Mouse (Mus musculus): ENCODE measurements around the gene Bcl2a1d. TPM values are rescaled to one million over a fixed set of nuclear protein-coding genes. Genes with fewer than 3 reads are reported as not detected.
"Not testable (repeated sequence)": the region's sequence is repeated elsewhere in the genome, so short reads cannot be mapped to it uniquely, and the experiment has no call there.

Bcl2a1d gene
- total RNA-seq (2017): 257 to 385 TPM (median 377 TPM) in 3 replicates

- peak; percentile 83 for ATAC-seq (replicated peaks; ENCODE audit: insufficient number of reproducible peaks, low FRiP score, low TSS enrichment, poor library complexity, severe bottlenecking)
These were observed at the start of gene Bcl2a1d for GRCm38 (mm10) chr9:88731728-88732127. Bcl2a1d (minus strand) TSS chr9:88731914.

- ATAC-seq (replicated peaks; ENCODE audit: insufficient number of reproducible peaks, low FRiP score, low TSS enrichment, poor library complexity, severe bottlenecking): not testable (repeated sequence)
These were observed 38.5 kb upstream of the Bcl2a1d start for GRCm38 (mm10) chr9:88770239-88770638.

GRCm38 (mm10) chr9:88769470-88769869 is 37.8 kb upstream of the Bcl2a1d start:
- peak; percentile 27; the same call in 1 of the 2 replicates for ATAC-seq (replicated peaks; ENCODE audit: insufficient number of reproducible peaks, low FRiP score, low TSS enrichment, poor library complexity, severe bottlenecking)

DNA sequence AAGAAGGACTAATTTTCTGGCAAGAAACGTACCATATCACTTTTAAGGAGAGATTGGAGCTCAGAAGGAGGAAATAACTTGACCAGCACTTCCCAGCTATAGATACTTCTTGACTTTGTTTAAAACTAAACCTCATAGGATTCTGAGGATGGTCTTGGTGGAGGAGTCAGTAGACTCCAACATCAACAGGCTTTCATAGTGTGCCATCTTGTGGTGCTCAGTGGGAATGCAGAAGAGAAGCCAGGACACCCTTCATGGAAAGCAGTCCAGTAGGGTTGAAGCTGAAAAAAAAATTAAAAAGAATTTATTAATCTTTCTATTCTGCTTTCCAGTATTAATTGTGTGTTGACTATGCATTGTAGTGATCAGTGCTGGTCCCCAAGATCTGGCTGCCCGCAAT is 15.0 kb upstream of the Bcl2a1d start:
- ATAC-seq (replicated peaks; ENCODE audit: insufficient number of reproducible peaks, low FRiP score, low TSS enrichment, poor library complexity, severe bottlenecking): peak; percentile 88

DNA sequence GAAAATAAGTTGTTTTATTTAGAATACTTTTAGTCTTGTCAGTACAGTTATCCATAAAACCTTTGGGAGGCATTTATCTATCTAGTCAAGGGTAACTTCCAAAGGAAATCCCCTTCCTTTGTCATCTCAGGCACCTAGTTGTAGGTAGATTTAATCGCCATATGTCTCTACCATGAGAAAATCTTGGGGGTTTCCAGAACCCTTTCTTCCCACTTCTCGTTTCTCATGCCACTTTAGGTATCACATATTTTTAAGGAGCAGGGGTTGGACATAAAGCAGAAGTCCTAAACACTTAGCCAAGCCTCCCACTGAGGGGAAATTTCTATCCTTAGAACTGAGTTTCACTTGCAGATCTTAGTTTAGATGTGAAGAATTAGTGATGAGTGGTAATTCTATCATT is 14.3 kb upstream of the Bcl2a1d start:
- peak; percentile 59; the same call in 1 of the 2 replicates for ATAC-seq (replicated peaks; ENCODE audit: insufficient number of reproducible peaks, low FRiP score, low TSS enrichment, poor library complexity, severe bottlenecking)

- ATAC-seq (replicated peaks; ENCODE audit: insufficient number of reproducible peaks, low FRiP score, low TSS enrichment, poor library complexity, severe bottlenecking): peak; percentile 58
These were observed 3.6 kb upstream of the Bcl2a1d start for GRCm38 (mm10) chr9:88735289-88735688.

DNA sequence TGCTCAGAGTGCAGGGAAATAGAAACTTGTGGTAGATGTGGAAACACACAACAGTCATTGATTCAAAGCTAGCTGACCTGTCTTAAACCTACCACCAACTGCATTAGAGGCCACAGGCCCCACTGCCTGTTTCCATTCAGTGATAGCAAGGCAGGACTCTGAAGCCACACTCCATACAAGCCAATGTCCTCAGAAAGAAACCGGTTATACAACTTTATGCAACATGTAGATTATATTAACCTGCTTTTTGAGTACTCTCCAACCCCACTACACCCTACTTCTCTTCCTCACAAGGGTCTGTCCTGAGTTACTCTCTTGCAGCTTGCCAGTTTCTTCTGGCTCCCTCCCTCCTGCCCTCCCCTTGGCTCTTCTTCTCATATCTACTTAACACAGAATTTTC is 1.5 kb upstream of the Bcl2a1d start:
- ATAC-seq (replicated peaks; ENCODE audit: insufficient number of reproducible peaks, low FRiP score, low TSS enrichment, poor library complexity, severe bottlenecking): 0 out of 2 replicates have a peak, but pooled peaks have one; percentile 15

- ATAC-seq (replicated peaks; ENCODE audit: insufficient number of reproducible peaks, low FRiP score, low TSS enrichment, poor library complexity, severe bottlenecking): peak; percentile 52
These were observed 620 bp upstream of the Bcl2a1d start for GRCm38 (mm10) chr9:88732334-88732733.

DNA sequence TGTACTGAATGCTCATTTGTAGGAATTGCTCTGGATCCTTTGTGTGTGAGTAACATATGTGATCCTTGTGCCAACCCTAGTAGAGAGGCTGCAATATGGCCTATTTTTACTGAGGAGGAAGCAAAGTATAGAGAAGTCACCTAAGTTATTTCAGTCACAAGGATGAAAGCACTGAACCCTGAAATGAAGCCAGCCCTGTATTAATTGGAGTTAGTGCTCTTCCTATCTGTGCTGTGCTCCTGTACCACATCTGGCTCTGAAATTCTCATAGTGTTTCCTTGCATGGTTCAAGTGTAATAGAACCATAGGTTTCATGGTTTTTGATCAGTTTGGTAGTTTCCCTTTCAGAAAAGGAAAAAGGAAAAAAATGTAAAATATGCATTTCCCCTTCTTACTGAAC is 3.4 kb downstream of the Bcl2a1d start:
- not testable (repeated sequence) for ATAC-seq (replicated peaks; ENCODE audit: insufficient number of reproducible peaks, low FRiP score, low TSS enrichment, poor library complexity, severe bottlenecking)

DNA sequence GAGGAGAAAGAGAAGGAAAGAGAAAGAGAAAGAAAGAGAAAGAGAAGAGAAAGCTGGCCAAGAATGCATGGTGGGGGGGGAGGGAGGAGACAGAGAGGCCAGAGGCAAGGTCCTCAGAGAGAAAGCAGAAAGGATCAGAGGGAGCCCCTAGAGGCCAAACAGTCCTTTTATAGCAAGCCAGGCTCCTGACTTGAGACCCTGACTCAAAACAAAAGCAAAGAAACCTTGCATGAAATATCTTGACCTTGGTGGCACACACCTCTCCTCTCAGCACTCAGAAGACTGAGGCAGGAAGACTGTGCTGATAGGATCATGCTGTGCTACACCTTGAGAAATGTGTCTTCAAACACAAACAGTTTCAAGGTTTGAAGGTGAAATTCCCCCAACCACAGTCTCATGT is 10.1 kb downstream of the Bcl2a1d start:
- ATAC-seq (replicated peaks; ENCODE audit: insufficient number of reproducible peaks, low FRiP score, low TSS enrichment, poor library complexity, severe bottlenecking): not testable (repeated sequence)

- ATAC-seq (replicated peaks; ENCODE audit: insufficient number of reproducible peaks, low FRiP score, low TSS enrichment, poor library complexity, severe bottlenecking): peak; percentile 59; the same call in 1 of the 2 replicates
These were observed 11.7 kb downstream of the Bcl2a1d start, which contains the start of gene Mthfsl for GRCm38 (mm10) chr9:88719989-88720537. Mthfsl (minus strand) TSS chr9:88720296.

GRCm38 (mm10) chr9:88719073-88719921 is 12.4 kb downstream of the Bcl2a1d start:
- peak; percentile 85 for ATAC-seq (replicated peaks; ENCODE audit: insufficient number of reproducible peaks, low FRiP score, low TSS enrichment, poor library complexity, severe bottlenecking)

- ATAC-seq (replicated peaks; ENCODE audit: insufficient number of reproducible peaks, low FRiP score, low TSS enrichment, poor library complexity, severe bottlenecking): not testable (repeated sequence)
These were observed 13.1 kb downstream of the Bcl2a1d start for GRCm38 (mm10) chr9:88718593-88718992.

DNA sequence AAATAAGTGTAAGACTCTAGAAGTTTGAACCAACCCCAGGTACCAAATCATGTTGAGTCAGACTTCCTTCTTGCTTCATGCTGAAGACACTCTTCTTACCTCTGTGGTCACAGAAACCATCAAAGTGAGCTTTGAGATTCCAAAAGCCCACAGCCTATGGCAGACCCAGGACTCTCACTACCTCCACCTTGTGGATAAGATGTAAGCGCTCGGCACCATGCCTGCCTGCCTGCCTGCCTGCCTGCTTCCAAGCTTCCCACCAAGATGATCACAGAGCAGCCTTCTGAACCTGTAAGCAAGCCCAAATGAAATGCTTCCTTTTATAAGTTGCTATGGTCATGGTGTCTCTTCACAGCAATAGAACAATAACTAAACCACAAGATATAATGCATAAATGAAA is 13.6 kb downstream of the Bcl2a1d start:
- peak; percentile 45; the same call in 1 of the 2 replicates for ATAC-seq (replicated peaks; ENCODE audit: insufficient number of reproducible peaks, low FRiP score, low TSS enrichment, poor library complexity, severe bottlenecking)

- not testable (repeated sequence) for ATAC-seq (replicated peaks; ENCODE audit: insufficient number of reproducible peaks, low FRiP score, low TSS enrichment, poor library complexity, severe bottlenecking)
These were observed 17.2 kb downstream of the Bcl2a1d start for GRCm38 (mm10) chr9:88714515-88714914.

DNA sequence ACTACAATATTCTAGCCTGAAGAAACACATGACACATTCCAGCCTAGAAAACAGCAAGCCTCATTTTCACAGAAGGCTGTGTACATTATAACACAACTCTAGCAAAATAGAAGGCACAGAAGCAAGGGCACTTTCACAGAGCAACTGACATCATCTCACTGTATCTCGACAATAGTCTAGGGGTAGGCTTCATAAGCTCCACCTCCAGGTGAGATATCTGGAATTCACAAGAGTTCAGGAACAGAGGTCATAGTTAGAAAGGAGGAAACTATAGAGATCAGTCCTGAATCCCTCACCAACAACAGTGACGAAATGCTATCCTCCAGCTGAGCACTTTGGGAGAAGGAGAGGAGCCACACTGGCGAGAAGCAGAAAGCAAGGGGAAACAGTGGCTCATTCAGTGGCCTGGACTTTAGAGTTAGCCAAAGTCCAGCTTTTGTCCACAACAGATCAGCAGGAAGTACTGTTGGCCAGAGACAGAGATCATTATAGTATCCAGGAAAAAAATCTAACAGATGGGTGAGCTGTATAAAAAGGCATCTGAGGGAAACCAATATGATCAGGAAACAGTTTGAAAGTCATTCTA is 19.5 kb downstream of the Bcl2a1d start:
- not testable (repeated sequence) for ATAC-seq (replicated peaks; ENCODE audit: insufficient number of reproducible peaks, low FRiP score, low TSS enrichment, poor library complexity, severe bottlenecking)

DNA sequence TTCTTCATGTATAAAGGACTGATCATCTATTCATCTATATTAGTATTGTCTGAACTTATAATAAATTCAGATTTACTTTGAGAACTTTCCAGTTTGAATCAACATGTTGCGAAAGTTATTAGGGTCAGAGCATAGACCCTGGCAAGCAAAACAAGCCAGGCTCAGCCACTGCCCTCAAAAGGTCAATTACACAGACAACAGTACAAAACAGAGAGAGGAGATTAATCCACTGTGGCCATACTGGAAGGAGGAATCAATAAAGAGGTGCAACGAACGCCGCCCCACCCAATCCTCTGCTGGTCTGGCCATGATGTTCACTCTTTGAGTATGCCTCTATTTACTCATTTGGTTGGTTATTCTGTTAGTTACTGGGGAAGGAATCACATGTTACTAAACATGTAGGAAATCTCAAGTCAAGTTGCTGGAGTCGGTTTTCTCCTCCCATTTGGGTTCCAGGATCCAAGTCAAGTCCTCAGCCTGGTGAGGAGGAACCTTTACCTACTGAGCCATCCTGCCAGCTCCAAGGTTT is 20.7 kb downstream of the Bcl2a1d start:
- not testable (repeated sequence) for ATAC-seq (replicated peaks; ENCODE audit: insufficient number of reproducible peaks, low FRiP score, low TSS enrichment, poor library complexity, severe bottlenecking)

DNA sequence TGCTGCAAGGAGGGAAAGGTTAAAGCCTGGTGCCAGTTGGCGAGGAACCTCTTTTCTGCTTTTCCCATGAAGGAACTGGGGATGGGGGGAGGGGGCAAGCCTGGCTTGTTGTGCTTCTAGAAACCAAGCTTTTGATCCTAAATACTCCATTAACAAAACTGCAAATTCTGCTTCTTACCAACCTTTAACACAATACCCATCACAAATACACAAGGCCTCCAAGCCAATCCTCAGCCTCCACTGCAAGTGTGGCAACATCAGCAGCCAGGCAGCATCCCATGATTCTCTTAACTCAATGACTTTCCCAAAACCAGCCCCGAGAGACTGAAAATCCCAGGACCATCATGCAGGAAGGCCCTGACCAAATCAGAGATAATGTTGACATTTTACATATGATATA is 21.3 kb downstream of the Bcl2a1d start:
- not testable (repeated sequence) for ATAC-seq (replicated peaks; ENCODE audit: insufficient number of reproducible peaks, low FRiP score, low TSS enrichment, poor library complexity, severe bottlenecking)

- ATAC-seq (replicated peaks; ENCODE audit: insufficient number of reproducible peaks, low FRiP score, low TSS enrichment, poor library complexity, severe bottlenecking): peak; percentile 46
These were observed 21.9 kb downstream of the Bcl2a1d start for GRCm38 (mm10) chr9:88709794-88710193.

All from monocyte, adult 5-6 weeks (primary cell).